Mouse (Mus musculus): ENCODE results near the gene Il6st. TPM values are rescaled to one million over a fixed set of nuclear protein-coding genes. Genes with fewer than 3 reads are reported as not detected.
A peak's percentile ranks its signal among the peaks of the same experiment; 100 is the strongest.

Il6st gene
- polyA plus RNA-seq, 1 experiment: 8.3 TPM

GRCm38 (mm10) chr13:112435241-112436075 lies 28.4 kb upstream of the Il6st start:
- TF ChIP-seq CTCF (IDR thresholded peaks at IDR 0.05; ENCODE audit: extremely low read depth, insufficient read length, insufficient replicate concordance, low read depth, low read length) (no peak), POLR2A (IDR thresholded peaks at IDR 0.05; ENCODE audit: low read depth, low read length) (no peak)
- Histone ChIP-seq H3K27ac (ENCODE audit: insufficient read depth, low read depth, low read length) (no peak overlapping the region), H3K4me3 (ENCODE audit: low read depth, low read length) (no peak overlapping the region), H3K27me3 (ENCODE audit: control insufficient read depth, insufficient read depth, low read length) (no peaks in the 10 kb centered on the region), H3K36me3 (ENCODE audit: control insufficient read depth, insufficient read depth, low read length) (no peaks in the 10 kb centered on the region), H3K4me1 (ENCODE audit: control insufficient read depth, insufficient read depth, insufficient read length, low read length) (peaks cover 4% of the 10 kb centered on the region)
- 38% methylated on average over 8 of the region's 8 CpGs for WGBS

GRCm38 (mm10) chr13:112436288-112436687 lies 27.6 kb upstream of the Il6st start:
- Histone ChIP-seq H3K27ac (ENCODE audit: insufficient read depth, low read depth, low read length) (no peak overlapping the region), H3K36me3 (ENCODE audit: control insufficient read depth, insufficient read depth, low read length) (no peaks in the 10 kb centered on the region), H3K4me3 (ENCODE audit: low read depth, low read length) (no peak overlapping the region), H3K27me3 (ENCODE audit: control insufficient read depth, insufficient read depth, low read length) (no peaks in the 10 kb centered on the region), H3K4me1 (ENCODE audit: control insufficient read depth, insufficient read depth, insufficient read length, low read length) (peaks cover 4% of the 10 kb centered on the region)
- TF ChIP-seq CTCF (IDR thresholded peaks at IDR 0.05; ENCODE audit: extremely low read depth, insufficient read length, insufficient replicate concordance, low read depth, low read length) (no peak), POLR2A (IDR thresholded peaks at IDR 0.05; ENCODE audit: low read depth, low read length) (no peak)
- WGBS: 78% methylated on average over 7 of the region's 7 CpGs

GRCm38 (mm10) chr13:112438001-112438868 lies 25.6 kb upstream of the Il6st start:
- Histone ChIP-seq H3K4me1 (ENCODE audit: control insufficient read depth, insufficient read depth, insufficient read length, low read length) (peaks cover 4% of the 10 kb centered on the region), H3K27me3 (ENCODE audit: control insufficient read depth, insufficient read depth, low read length) (no peaks in the 10 kb centered on the region), H3K36me3 (ENCODE audit: control insufficient read depth, insufficient read depth, low read length) (no peaks in the 10 kb centered on the region), H3K27ac (ENCODE audit: insufficient read depth, low read depth, low read length) (no peak overlapping the region), H3K4me3 (ENCODE audit: low read depth, low read length) (no peak overlapping the region)
- WGBS: 82% methylated on average over 21 of the region's 21 CpGs
- TF ChIP-seq POLR2A (IDR thresholded peaks at IDR 0.05; ENCODE audit: low read depth, low read length) (no peak), CTCF (IDR thresholded peaks at IDR 0.05; ENCODE audit: extremely low read depth, insufficient read length, insufficient replicate concordance, low read depth, low read length) (no peak)

- no peaks in the 10 kb centered on the region for H3K27me3 ChIP-seq (ENCODE audit: control insufficient read depth, insufficient read depth, low read length)
These were observed 24.6 kb upstream of the Il6st start for GRCm38 (mm10) chr13:112439105-112439818.

GRCm38 (mm10) chr13:112439917-112440361 lies 23.9 kb upstream of the Il6st start:
- Histone ChIP-seq H3K4me1 (ENCODE audit: control insufficient read depth, insufficient read depth, insufficient read length, low read length) (peaks cover 4% of the 10 kb centered on the region), H3K27me3 (ENCODE audit: control insufficient read depth, insufficient read depth, low read length) (no peaks in the 10 kb centered on the region), H3K27ac (ENCODE audit: insufficient read depth, low read depth, low read length) (no peak overlapping the region), H3K36me3 (ENCODE audit: control insufficient read depth, insufficient read depth, low read length) (no peaks in the 10 kb centered on the region), H3K4me3 (ENCODE audit: low read depth, low read length) (peak overlapping the region; percentile 1; the same call in 1 of the 2 replicates)
- no peak for TF ChIP-seq CTCF (IDR thresholded peaks at IDR 0.05; ENCODE audit: extremely low read depth, insufficient read length, insufficient replicate concordance, low read depth, low read length)
- 17% methylated on average over 9 of the region's 9 CpGs for WGBS

More at GRCm38 (mm10) chr13:112439105-112439818, 24.6 kb upstream of the Il6st start:
- H3K36me3 ChIP-seq (ENCODE audit: control insufficient read depth, insufficient read depth, low read length): no peaks in the 10 kb centered on the region
- H3K4me3 ChIP-seq (ENCODE audit: low read depth, low read length): no peak overlapping the region
- peaks cover 4% of the 10 kb centered on the region for H3K4me1 ChIP-seq (ENCODE audit: control insufficient read depth, insufficient read depth, insufficient read length, low read length)
- 32% methylated on average over 15 of the region's 15 CpGs for WGBS
- TF ChIP-seq CTCF (IDR thresholded peaks at IDR 0.05; ENCODE audit: extremely low read depth, insufficient read length, insufficient replicate concordance, low read depth, low read length) (no peak), POLR2A (IDR thresholded peaks at IDR 0.05; ENCODE audit: low read depth, low read length) (no peak)
- no peak overlapping the region; the same call in 1 of the 2 replicates for H3K27ac ChIP-seq (ENCODE audit: insufficient read depth, low read depth, low read length)

- Histone ChIP-seq H3K36me3 (ENCODE audit: control insufficient read depth, insufficient read depth, low read length) (no peaks in the 10 kb centered on the region), H3K27ac (ENCODE audit: insufficient read depth, low read depth, low read length) (no peak overlapping the region), H3K4me3 (ENCODE audit: low read depth, low read length) (no peak overlapping the region), H3K27me3 (ENCODE audit: control insufficient read depth, insufficient read depth, low read length) (no peaks in the 10 kb centered on the region), H3K4me1 (ENCODE audit: control insufficient read depth, insufficient read depth, insufficient read length, low read length) (peaks cover 4% of the 10 kb centered on the region)
- TF ChIP-seq POLR2A (IDR thresholded peaks at IDR 0.05; ENCODE audit: low read depth, low read length): no peak
- TF ChIP-seq CTCF (IDR thresholded peaks at IDR 0.05; ENCODE audit: extremely low read depth, insufficient read length, insufficient replicate concordance, low read depth, low read length): no peak
- WGBS: 74% methylated on average over 8 of the region's 8 CpGs
These were observed 23.2 kb upstream of the Il6st start for GRCm38 (mm10) chr13:112440668-112441067.
